Mouse (Mus musculus) cortical plate, adult 2 months (tissue): ENCODE data around the gene Klf3.

Experiments
- CTCF ChIP-seq: fragments of 200-500 bp; IDR thresholded peaks from 2 replicates; pipeline ENCODE4 v1.5.1; 2011; ENCODE audit warnings: mild to moderate bottlenecking, control low read depth, low read length; ENCODE audit not compliant: insufficient read depth; ENCODE audit errors: extremely low read depth
- POLR2A ChIP-seq: fragments of 200-500 bp; IDR thresholded peaks from 2 replicates; pipeline ENCODE4 v1.6.1; 2011; ENCODE audit warnings: mild to moderate bottlenecking, low read length, control low read depth; ENCODE audit not compliant: insufficient read depth; ENCODE audit errors: extremely low read depth

DNA sequence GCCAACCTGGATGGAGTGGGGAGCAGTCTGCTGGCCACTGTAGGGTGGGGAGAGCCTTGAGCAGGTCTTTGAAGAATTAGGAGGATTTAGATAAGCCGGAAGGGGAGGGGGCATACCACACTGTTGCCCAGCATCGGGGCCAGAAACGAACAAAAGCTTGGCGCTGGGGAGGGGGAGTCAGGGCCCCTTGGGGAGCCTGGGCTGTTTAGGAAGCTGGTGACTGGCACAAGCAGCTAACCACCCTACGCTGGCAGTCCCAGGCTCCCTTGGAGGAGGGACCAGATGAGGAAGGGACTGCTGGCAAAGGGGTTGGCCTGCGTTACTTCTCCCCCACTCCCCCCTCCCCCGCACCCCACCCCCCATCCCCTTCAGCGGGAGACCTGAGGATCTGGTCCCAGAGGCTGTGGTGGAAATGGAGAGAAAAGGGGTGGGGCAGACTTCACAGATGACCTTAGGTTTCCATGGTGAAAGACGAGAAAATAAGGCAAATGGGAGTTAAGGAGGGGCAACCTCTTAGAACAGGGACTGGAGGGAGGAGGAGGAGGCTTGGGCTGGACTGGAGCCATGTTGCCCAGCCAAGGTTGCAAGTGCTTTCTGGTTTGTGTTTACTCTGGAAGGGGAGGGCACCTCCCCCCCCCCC lies 7.8 kb downstream of the Klf3 start:
- TF ChIP-seq POLR2A (no peak), CTCF (no peak)
